Mouse (Mus musculus): ENCODE measurements around the gene Map4k1.
"Not testable (repeated sequence)": the region's sequence is repeated elsewhere in the genome, so short reads cannot be mapped to it uniquely, and the experiment has no call there.

- TF ChIP-seq POLR2A (IDR thresholded peaks at IDR 0.05; ENCODE audit: borderline replicate concordance, extremely low read depth, low read depth, low read length); CTCF (IDR thresholded peaks at IDR 0.05; ENCODE audit: insufficient read depth, low read length): not testable (repeated sequence)
Observed at GRCm38 (mm10) chr7:28968120-28968519, 13.7 kb upstream of the Map4k1 start.
